Mouse (Mus musculus) small intestine, adult 2 months (tissue): ENCODE measurements around the gene Hcn1. TPM values are rescaled to one million over a fixed set of nuclear protein-coding genes. Genes with fewer than 3 reads are reported as not detected.
"Not testable (repeated sequence)": the region's sequence is repeated elsewhere in the genome, so short reads cannot be mapped to it uniquely, and the experiment has no call there.

Source experiments
- H3K27ac ChIP-seq: fragments of 200-500 bp; 2 replicates; pipeline ENCODE4 v1.5.1; 2012; ENCODE audit warnings: low read depth, low read length, control low read depth, inconsistent platforms; ENCODE audit not compliant: insufficient read depth
- H3K27me3 ChIP-seq: fragments of 200-500 bp; 2 replicates; pipeline ENCODE4 v1.6.1; 2012; ENCODE audit warnings: mild to moderate bottlenecking, moderate library complexity, low read length, inconsistent platforms; ENCODE audit not compliant: control insufficient read depth, insufficient read depth
- H3K36me3 ChIP-seq: fragments of 200-500 bp; 2 replicates; pipeline ENCODE4 v1.6.1; 2012; ENCODE audit warnings: mild to moderate bottlenecking, low read length, control low read depth, inconsistent platforms; ENCODE audit not compliant: control insufficient read depth, insufficient read depth
- H3K4me1 ChIP-seq: fragments of 200-500 bp; 2 replicates; pipeline ENCODE4 v1.6.1; 2012; ENCODE audit warnings: low read length, inconsistent platforms, mixed read lengths; ENCODE audit not compliant: control insufficient read depth, insufficient read depth, insufficient read length
- H3K4me3 ChIP-seq: fragments of 200-500 bp; 2 replicates; pipeline ENCODE4 v1.5.1; 2012; ENCODE audit warnings: low read depth, mild to moderate bottlenecking, control low read depth, inconsistent platforms, low read length, moderate library complexity
- CTCF ChIP-seq: fragments of 200-500 bp; IDR thresholded peaks from 2 replicates; pipeline ENCODE4 v1.5.1; 2012; ENCODE audit warnings: low read depth, mild to moderate bottlenecking, control low read depth, inconsistent platforms, low read length, moderate library complexity, mixed read lengths; ENCODE audit not compliant: insufficient replicate concordance, insufficient read length; ENCODE audit errors: extremely low read depth
- POLR2A ChIP-seq: fragments of 200-500 bp; IDR thresholded peaks from 2 replicates; pipeline ENCODE4 v1.6.1; 2012; ENCODE audit warnings: low read depth, mild to moderate bottlenecking, control low read depth, inconsistent platforms, low read length, moderate library complexity
- WGBS: fragments of 180-500 bp; shearing (Covaris S2); methylation state at CpG from one replicate; pipeline ENCODE4 v1.1.7; 2018; 5-methylcytosine and 5-hydroxymethylcytosine counted together
- polyA plus RNA-seq: library from polyadenylated mRNA; depleted of rRNA; stranded (reverse); fragments of >200 nt; gene quantifications from 2 replicates; pipeline ENCODE4 v1.2.3, GENCODE M21; 2012

The Hcn1 gene
- polyA plus RNA-seq, 1 experiment, result 0.16 TPM

DNA sequence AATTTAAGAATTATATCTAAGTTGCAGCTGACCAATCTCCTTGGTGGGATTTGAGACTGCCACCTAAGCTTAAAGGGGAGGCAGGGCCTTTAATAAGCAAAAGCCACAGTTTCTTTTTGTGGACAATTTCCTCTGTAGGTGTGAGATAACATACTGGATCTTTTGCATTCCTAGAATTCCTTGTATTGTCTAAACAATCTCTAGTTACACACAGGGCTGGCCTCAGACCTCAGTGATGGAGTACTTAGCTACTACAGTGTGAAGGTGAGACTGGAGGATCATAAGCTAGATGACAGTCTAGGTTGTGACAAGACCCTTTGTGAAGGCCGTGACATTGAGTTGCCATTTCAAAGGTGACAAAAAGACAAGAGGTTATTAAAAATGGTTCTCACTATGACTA is 419.1 kb downstream of the Hcn1 start:
- TF ChIP-seq POLR2A (no peak), CTCF (no peak)
- WGBS, result 86% methylated on average over 1 of the region's 1 CpGs
- Histone ChIP-seq H3K4me3 (no peak overlapping the region), H3K27ac (no peak overlapping the region), H3K36me3 (no peaks in the 10 kb centered on the region), H3K27me3 (no peaks in the 10 kb centered on the region), H3K4me1 (no peaks in the 10 kb centered on the region)

DNA sequence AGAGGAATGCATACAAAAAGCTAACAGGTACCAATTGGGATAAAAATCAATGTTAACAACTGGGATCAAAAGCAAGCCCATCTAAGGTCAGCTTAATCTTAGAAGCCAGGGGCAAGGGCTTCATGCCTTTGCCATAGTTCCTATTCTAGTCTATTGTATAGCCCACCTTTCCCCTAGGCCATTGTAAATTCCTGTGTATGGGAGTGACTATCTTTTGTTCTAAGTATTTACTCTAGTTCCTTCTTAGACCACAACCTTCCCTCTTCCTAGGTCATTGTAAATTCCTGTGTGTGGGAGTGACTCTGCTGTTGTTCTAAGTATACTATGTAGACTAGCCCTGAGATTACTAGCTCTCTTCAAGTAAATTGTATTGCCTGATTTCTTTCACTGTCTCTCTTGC is 420.8 kb downstream of the Hcn1 start:
- not testable (repeated sequence) for H3K27ac ChIP-seq, H3K36me3 ChIP-seq, H3K4me1 ChIP-seq, H3K27me3 ChIP-seq, H3K4me3 ChIP-seq

DNA sequence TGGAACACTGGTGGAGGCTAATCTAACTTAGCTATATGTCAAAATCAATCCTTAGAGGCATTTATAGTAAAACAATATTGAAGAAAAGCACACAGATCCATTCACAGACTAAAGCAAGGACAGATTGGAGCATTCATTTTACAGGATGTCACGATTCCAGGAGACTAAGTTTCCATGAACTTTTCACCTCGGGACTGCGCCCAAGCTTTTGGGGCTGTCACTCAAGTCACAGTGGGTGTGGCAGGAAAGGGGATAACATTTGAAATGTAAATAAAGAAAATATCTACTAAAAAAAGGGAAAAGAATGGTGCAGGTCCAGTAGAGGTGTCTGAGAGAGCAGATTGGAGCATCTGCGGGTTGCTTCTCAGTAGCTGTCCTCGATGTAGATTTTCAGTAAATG is 421.3 kb downstream of the Hcn1 start:
- WGBS, result 81% methylated on average over 5 of the region's 5 CpGs
- Histone ChIP-seq H3K27me3 (no peaks in the 10 kb centered on the region), H3K4me3 (no peak overlapping the region), H3K36me3 (no peaks in the 10 kb centered on the region), H3K4me1 (no peaks in the 10 kb centered on the region), H3K27ac (no peak overlapping the region)
- TF ChIP-seq POLR2A (no peak), CTCF (no peak)

DNA sequence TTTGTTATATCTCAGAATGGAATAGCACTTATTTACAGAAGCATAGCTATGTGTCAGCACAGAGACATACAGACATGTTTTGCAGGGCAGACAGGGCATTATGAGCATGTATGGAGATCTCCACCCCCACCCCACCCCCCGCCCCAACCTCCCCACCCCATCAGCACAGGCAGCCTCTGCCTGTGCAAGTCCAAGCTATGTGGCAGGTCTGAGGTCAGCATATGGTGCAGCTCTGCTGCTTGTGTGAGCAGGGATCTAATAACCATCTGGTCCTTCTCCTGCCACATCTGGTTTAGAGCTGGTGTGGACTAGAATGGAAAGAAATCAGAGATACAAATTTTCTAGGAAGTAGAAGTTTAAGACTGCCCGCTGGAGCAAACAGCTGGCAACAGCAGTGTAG is 424.4 kb downstream of the Hcn1 start:
- 82% methylated on average over 2 of the region's 2 CpGs for WGBS
- H3K27me3 ChIP-seq, result no peaks in the 10 kb centered on the region
- H3K27ac ChIP-seq, result no peak overlapping the region
- H3K4me3 ChIP-seq, result no peak overlapping the region
- no peaks in the 10 kb centered on the region for H3K4me1 ChIP-seq
- TF ChIP-seq POLR2A (no peak), CTCF (no peak)
- no peaks in the 10 kb centered on the region for H3K36me3 ChIP-seq

DNA sequence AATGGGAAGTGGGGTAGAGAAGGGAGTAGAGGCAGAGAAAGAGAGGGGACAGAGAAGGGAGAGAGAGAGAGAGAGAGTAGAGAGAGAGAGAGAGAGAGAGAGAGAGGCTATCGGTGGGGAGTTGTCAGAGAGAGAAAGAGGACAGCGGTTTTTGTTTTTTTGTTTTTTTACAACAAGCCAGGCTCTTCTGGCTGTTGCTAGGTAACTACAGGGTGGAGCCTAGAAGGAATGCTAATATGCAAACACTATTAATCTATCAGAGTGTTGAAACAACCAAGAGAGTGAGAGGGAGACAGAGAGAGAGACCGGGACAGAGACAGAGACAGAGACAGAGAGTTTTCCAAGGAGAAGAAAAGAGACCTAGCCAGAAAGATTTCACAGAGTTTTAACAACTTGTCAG is 425.7 kb downstream of the Hcn1 start:
- WGBS, result 31% methylated on average over 3 of the region's 3 CpGs
- Histone ChIP-seq H3K4me3 (no peak overlapping the region), H3K4me1 (no peaks in the 10 kb centered on the region), H3K36me3 (no peaks in the 10 kb centered on the region), H3K27ac (no peak overlapping the region), H3K27me3 (no peaks in the 10 kb centered on the region)
- TF ChIP-seq POLR2A, result no peak
- no peak for TF ChIP-seq CTCF

DNA sequence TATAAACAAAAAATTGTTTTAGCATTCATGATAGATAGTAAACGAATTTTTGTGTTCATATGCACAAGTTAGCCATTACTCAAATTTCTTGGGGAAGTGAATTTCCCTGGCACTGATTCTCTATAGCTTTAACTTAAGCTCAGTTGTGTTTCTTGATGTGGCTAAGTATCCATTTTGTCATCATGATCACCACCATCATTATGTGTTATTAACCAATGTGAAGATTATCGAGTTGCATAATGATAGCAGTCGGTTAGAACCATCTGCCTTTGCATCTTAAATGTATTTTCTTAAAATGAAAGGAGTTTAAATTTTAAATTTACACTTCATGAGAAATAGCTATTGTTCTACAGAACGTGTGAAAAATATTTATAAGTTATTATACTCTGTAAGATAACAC is 426.5 kb downstream of the Hcn1 start:
- WGBS, result 65% methylated on average over 4 of the region's 4 CpGs
- H3K4me3 ChIP-seq, result no peak overlapping the region
- H3K4me1 ChIP-seq, result no peaks in the 10 kb centered on the region

DNA sequence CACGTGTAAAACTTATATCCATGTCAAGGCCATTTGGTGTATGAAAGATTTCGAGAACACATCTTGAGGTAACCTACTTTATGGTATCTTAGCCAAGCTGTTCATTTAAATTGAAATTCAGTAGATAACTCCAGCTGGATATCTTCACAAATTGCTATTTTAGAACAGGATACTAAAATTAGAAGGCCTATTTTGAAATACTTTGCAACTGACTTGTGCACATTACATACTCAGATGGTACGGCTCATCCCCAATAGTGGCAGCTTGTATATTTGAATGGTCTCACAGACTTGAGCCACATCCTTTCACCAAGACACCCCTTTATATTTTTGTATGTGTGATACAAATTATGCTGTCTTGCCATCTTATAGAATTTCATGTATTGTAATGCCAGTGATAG is 427.5 kb downstream of the Hcn1 start:
- TF ChIP-seq CTCF, result no peak
- TF ChIP-seq POLR2A, result no peak
- no peaks in the 10 kb centered on the region for H3K4me1 ChIP-seq
- WGBS, result 71% methylated on average over 3 of the region's 3 CpGs
- H3K36me3 ChIP-seq, result no peaks in the 10 kb centered on the region
- no peak overlapping the region for H3K4me3 ChIP-seq
- H3K27ac ChIP-seq, result no peak overlapping the region
- no peaks in the 10 kb centered on the region for H3K27me3 ChIP-seq

More for the DNA sequence above, 426.5 kb downstream of the Hcn1 start:
- TF ChIP-seq CTCF (no peak), POLR2A (no peak)
- Histone ChIP-seq H3K36me3 (no peaks in the 10 kb centered on the region), H3K27me3 (no peaks in the 10 kb centered on the region), H3K27ac (no peak overlapping the region)

DNA sequence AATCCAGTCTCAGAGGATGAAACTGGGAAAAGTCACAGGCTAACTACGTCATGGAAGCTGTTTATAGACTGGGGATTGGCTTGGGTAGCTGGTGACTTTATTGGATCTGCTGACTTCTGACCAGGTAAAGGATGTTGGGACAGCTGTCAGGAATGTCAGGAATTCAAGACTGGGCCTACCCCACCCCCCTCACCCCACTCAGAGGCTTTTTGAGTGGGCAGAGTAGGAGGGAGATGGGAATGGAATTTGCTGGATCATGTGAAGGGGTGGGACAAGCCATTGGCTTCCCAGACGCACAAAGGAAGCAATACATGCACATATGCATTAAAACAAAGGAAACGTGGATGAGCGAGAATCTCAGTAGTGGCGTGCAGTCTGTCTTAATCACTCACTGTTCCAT is 433.5 kb downstream of the Hcn1 start:
- Histone ChIP-seq H3K27ac (no peak overlapping the region), H3K27me3 (no peaks in the 10 kb centered on the region), H3K36me3 (no peaks in the 10 kb centered on the region), H3K4me1 (no peaks in the 10 kb centered on the region), H3K4me3 (no peak overlapping the region)
- 78% methylated on average over 5 of the region's 5 CpGs for WGBS
- no peak for TF ChIP-seq CTCF
- TF ChIP-seq POLR2A, result no peak
